Mouse (Mus musculus) cortical plate, adult 2 months (tissue): ENCODE results near the gene Gsc2. TPM values are rescaled to one million over a fixed set of nuclear protein-coding genes. Genes with fewer than 3 reads are reported as not detected.
A peak's percentile ranks its signal among the peaks of the same experiment; 100 is the strongest.

Source experiments
- H3K27ac ChIP-seq: fragments of 200-500 bp; 2 replicates; pipeline ENCODE4 v1.5.1; 2012; ENCODE audit warnings: low read length, control low read depth, inconsistent platforms; ENCODE audit not compliant: insufficient read depth
- H3K4me1 ChIP-seq: fragments of 200-500 bp; 2 replicates; pipeline ENCODE4 v1.6.1; 2011; ENCODE audit warnings: low read length; ENCODE audit not compliant: control insufficient read depth, insufficient read depth
- H3K4me3 ChIP-seq: fragments of 200-500 bp; 2 replicates; pipeline ENCODE4 v1.5.1; 2011; ENCODE audit warnings: mild to moderate bottlenecking, low read length, control low read depth; ENCODE audit not compliant: insufficient read depth
- CTCF ChIP-seq: fragments of 200-500 bp; IDR thresholded peaks from 2 replicates; pipeline ENCODE4 v1.5.1; 2011; ENCODE audit warnings: mild to moderate bottlenecking, control low read depth, low read length; ENCODE audit not compliant: insufficient read depth; ENCODE audit errors: extremely low read depth
- POLR2A ChIP-seq: fragments of 200-500 bp; IDR thresholded peaks from 2 replicates; pipeline ENCODE4 v1.6.1; 2011; ENCODE audit warnings: mild to moderate bottlenecking, low read length, control low read depth; ENCODE audit not compliant: insufficient read depth; ENCODE audit errors: extremely low read depth
- polyA plus RNA-seq: library from polyadenylated mRNA; depleted of rRNA; stranded (reverse); fragments of >200 nt; gene quantifications from 2 replicates; pipeline ENCODE4 v1.2.3, GENCODE M21; 2012

The Gsc2 gene
- polyA plus RNA-seq, 1 experiment: not detected

DNA sequence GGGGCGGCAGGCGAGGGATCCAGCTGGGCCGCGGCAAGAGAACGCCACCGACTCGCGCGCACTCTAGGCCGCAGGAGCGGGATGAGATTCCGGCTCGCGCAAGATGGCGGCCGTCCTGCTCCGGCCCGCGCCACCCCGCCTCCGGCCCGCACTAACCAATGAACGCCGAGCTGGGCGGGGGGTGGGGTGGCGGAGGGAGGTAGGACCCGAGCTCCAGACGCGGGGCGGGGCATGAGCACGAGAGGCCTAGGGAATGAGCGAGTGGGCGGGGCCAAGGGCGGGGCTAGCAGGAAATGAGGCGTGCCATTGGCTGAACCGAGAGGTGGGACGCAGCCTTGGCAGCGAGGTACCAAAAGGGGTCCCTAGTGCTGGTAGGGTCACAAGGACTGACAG, 23.3 kb downstream of the Gsc2 start, which contains the start of gene Gm20518:
Gene Gm20518, minus strand, starts transcription at position 105 of the 393 bp plus-strand sequence.
- Histone ChIP-seq H3K27ac (peak within 1 kb of the TSS; percentile 92), H3K4me1 (peaks cover 9% of the 10 kb centered on the region), H3K4me3 (peak within 1 kb of the TSS; percentile 81)
- peak; percentile 51; the same call in 1 of the 2 replicates for TF ChIP-seq POLR2A
- no peak for TF ChIP-seq CTCF

- Histone ChIP-seq H3K4me1 (peaks cover 9% of the 10 kb centered on the region), H3K4me3 (peak overlapping the region; percentile 81), H3K27ac (peak overlapping the region; percentile 92)
- TF ChIP-seq CTCF (no peak), POLR2A (no peak)
Observed at GRCm38 (mm10) chr16:17890917-17891566, 23.8 kb downstream of the Gsc2 start.

DNA sequence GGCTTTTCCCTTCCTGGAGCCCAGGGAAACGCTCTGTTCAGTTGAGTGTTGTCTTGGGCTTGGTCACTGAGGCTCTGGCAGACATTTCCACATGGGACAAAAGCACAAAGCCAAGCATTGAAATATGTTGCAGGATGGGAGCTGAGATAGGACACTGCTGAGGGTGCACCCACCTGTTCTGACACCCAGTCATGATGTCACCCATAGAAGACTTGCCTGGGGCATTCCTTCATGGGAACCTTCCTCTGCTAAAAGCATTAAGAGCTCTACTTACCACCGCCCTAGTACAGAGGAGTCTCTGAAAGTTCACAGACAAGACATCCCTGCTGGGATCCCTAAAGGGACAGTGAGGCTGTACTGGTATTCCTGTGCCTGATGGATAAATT, 24.5 kb downstream of the Gsc2 start:
- H3K27ac ChIP-seq: no peak overlapping the region
- TF ChIP-seq POLR2A (no peak), CTCF (no peak)
- peak overlapping the region; percentile 81 for H3K4me3 ChIP-seq
- peaks cover 9% of the 10 kb centered on the region for H3K4me1 ChIP-seq

- Histone ChIP-seq H3K27ac (no peak overlapping the region), H3K4me3 (peak overlapping the region; percentile 81; the same call in 1 of the 2 replicates), H3K4me1 (peaks cover 9% of the 10 kb centered on the region)
- TF ChIP-seq CTCF (no peak), POLR2A (no peak)
Observed at GRCm38 (mm10) chr16:17889689-17890341, 25.0 kb downstream of the Gsc2 start.

GRCm38 (mm10) chr16:17884116-17884515, 30.7 kb downstream of the Gsc2 start:
- TF ChIP-seq CTCF: no peak
- Histone ChIP-seq H3K4me3 (no peak overlapping the region), H3K4me1 (peaks cover 8% of the 10 kb centered on the region), H3K27ac (no peak overlapping the region)

GRCm38 (mm10) chr16:17882196-17882595, 32.7 kb downstream of the Gsc2 start:
- TF ChIP-seq CTCF (no peak), POLR2A (no peak)
- peaks cover 9% of the 10 kb centered on the region for H3K4me1 ChIP-seq
- no peak overlapping the region for H3K27ac ChIP-seq
- H3K4me3 ChIP-seq: no peak overlapping the region

GRCm38 (mm10) chr16:17879571-17879970, 35.3 kb downstream of the Gsc2 start:
- H3K4me1 ChIP-seq: peaks cover 9% of the 10 kb centered on the region
- TF ChIP-seq CTCF: no peak
- TF ChIP-seq POLR2A: no peak
- H3K27ac ChIP-seq: no peak overlapping the region

DNA sequence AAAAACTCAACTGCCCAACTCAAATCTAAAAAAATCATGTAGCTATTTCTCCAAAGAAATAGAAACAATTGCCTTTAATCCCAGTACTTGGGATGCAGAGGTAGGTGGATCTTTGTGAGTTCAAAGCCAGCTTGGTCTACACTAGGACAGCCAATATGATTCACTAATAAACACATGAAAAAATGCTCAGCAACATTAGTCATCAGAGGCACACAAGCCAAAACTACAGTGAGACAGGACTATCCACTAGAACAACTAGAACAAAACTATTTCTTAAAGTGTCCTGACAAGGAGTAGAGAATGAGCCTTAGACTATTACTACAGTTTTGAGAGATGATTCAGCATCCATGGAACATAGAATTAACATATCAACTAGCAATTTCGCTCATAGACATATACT, 38.8 kb downstream of the Gsc2 start:
- TF ChIP-seq POLR2A (no peak), CTCF (no peak)
- Histone ChIP-seq H3K4me1 (peaks cover 6% of the 10 kb centered on the region), H3K4me3 (no peak overlapping the region), H3K27ac (no peak overlapping the region)

More at GRCm38 (mm10) chr16:17879571-17879970, 35.3 kb downstream of the Gsc2 start:
- H3K4me3 ChIP-seq: no peak overlapping the region

- H3K27ac ChIP-seq: no peak overlapping the region
- H3K4me3 ChIP-seq: no peak overlapping the region
- peaks cover 6% of the 10 kb centered on the region for H3K4me1 ChIP-seq
- no peak for TF ChIP-seq CTCF
- no peak for TF ChIP-seq POLR2A
Observed at GRCm38 (mm10) chr16:17875174-17875573, 39.7 kb downstream of the Gsc2 start.

- Histone ChIP-seq H3K4me3 (no peak overlapping the region), H3K27ac (no peak overlapping the region), H3K4me1 (0 out of 2 replicates have a peak, but pooled peaks cover 2% of the 10 kb centered on the region)
- no peak for TF ChIP-seq CTCF
- no peak for TF ChIP-seq POLR2A
Observed at GRCm38 (mm10) chr16:17872995-17873394, 41.9 kb downstream of the Gsc2 start.
